Mouse (Mus musculus) forebrain, embryonic 14.5 days (tissue): ENCODE measurements at regions not wholly inside any gene's neighbourhood (a gene's known extent, or its start where the extent isn't known, plus 50 kb on each side); places are given as distances from the start of the nearest gene placed in this dataset.

ENCODE experiments used
- ATAC-seq: fragments of 200-750 bp; cut with Nextera tagmentation; 2 replicates; pipeline ENCODE4 v1.8.0; 2017; ENCODE audit warnings: mild to moderate bottlenecking, moderate library complexity
- DNase-seq: peaks from one replicate; pipeline ENCODE4 v3.0.0-alpha.2; 2015; ENCODE audit warnings: low spot score
- H3K27ac ChIP-seq: fragments of 300-500 bp; sonication (generic); 2 replicates; pipeline ENCODE4 v1.5.1; 2014; ENCODE audit warnings: low read depth, mild to moderate bottlenecking, control low read depth, low read length, moderate library complexity
- H3K27me3 ChIP-seq: fragments of 300-500 bp; sonication (generic); replicated peaks from 2 replicates; pipeline ENCODE4 v1.6.1; 2014; ENCODE audit warnings: low read length, control low read depth, mixed read lengths; ENCODE audit not compliant: control insufficient read depth, insufficient read depth
- H3K36me3 ChIP-seq: fragments of 300-500 bp; sonication (generic); 2 replicates; pipeline ENCODE4 v1.6.1; 2014; ENCODE audit warnings: low read length, control low read depth; ENCODE audit not compliant: control insufficient read depth, insufficient read depth
- H3K4me1 ChIP-seq: fragments of 300-500 bp; sonication (generic); 2 replicates; pipeline ENCODE4 v1.6.1; 2014; ENCODE audit warnings: antibody characterized with exemption, low read length, control low read depth; ENCODE audit not compliant: control insufficient read depth, insufficient read depth
- H3K4me2 ChIP-seq: fragments of 300-500 bp; sonication (generic); 2 replicates; pipeline ENCODE4 v1.6.1; 2014; ENCODE audit warnings: mild to moderate bottlenecking, control low read depth, low read length
- H3K4me3 ChIP-seq: fragments of 300-500 bp; sonication (generic); 2 replicates; pipeline ENCODE4 v1.5.1; 2014; ENCODE audit warnings: low read depth, low read length, control low read depth
- H3K9ac ChIP-seq: fragments of 300-500 bp; sonication (generic); 2 replicates; pipeline ENCODE4 v1.6.1; 2014; ENCODE audit warnings: mild to moderate bottlenecking, low read length, control low read depth, moderate library complexity
- H3K9me3 ChIP-seq: fragments of 300-500 bp; sonication (generic); replicated peaks from 2 replicates; pipeline ENCODE4 v1.6.1; 2016; ENCODE audit warnings: low read length, control low read depth, mixed read lengths; ENCODE audit not compliant: control insufficient read depth
- WGBS: fragments of 180-500 bp; shearing (Covaris S2); extraction: QIAGEN DNeasy Blood & Tissue Kit; methylation state at CpG from one replicate; pipeline ENCODE4 v1.1.7; 2014; 5-methylcytosine and 5-hydroxymethylcytosine counted together

- Histone ChIP-seq H3K27me3 (no peaks in the 10 kb centered on the region), H3K4me1 (no peaks in the 10 kb centered on the region), H3K27ac (no peak overlapping the region), H3K4me2 (no peak overlapping the region), H3K36me3 (no peaks in the 10 kb centered on the region), H3K9ac (no peak overlapping the region), H3K4me3 (no peak overlapping the region), H3K9me3 (no peaks in the 10 kb centered on the region)
- ATAC-seq (no peak), DNase-seq (no peak)
- WGBS = 84% methylated on average over 2 of the region's 2 CpGs
Measured at GRCm38 (mm10) chr8:11084051-11084533, 75.8 kb upstream of the Irs2 start.

- Histone ChIP-seq H3K27me3 (no peaks in the 10 kb centered on the region), H3K4me3 (no peak overlapping the region), H3K9me3 (no peaks in the 10 kb centered on the region), H3K9ac (no peak overlapping the region), H3K4me1 (no peaks in the 10 kb centered on the region), H3K27ac (no peak overlapping the region), H3K4me2 (no peak overlapping the region), H3K36me3 (no peaks in the 10 kb centered on the region)
- WGBS = 92% methylated on average over 2 of the region's 2 CpGs
- no peak for ATAC-seq
- no peak for DNase-seq
Measured at GRCm38 (mm10) chr8:11080813-11081212, 72.6 kb upstream of the Irs2 start.

- no peak for DNase-seq
Measured at GRCm38 (mm10) chr8:11079805-11080204, 71.5 kb upstream of the Irs2 start.

GRCm38 (mm10) chr8:11077138-11077537 lies 68.9 kb upstream of the Irs2 start:
- no peaks in the 10 kb centered on the region for H3K9me3 ChIP-seq
- no peak overlapping the region for H3K4me3 ChIP-seq
- no peak overlapping the region for H3K9ac ChIP-seq
- ATAC-seq = no peak
- no peak overlapping the region for H3K27ac ChIP-seq
- whole genome bisulfite sequencing = 60% methylated on average over 9 of the region's 9 CpGs
- no peak overlapping the region for H3K4me2 ChIP-seq
- H3K36me3 ChIP-seq = no peaks in the 10 kb centered on the region
- no peaks in the 10 kb centered on the region for H3K4me1 ChIP-seq
- peak; percentile 29 for DNase-seq
- H3K27me3 ChIP-seq = no peaks in the 10 kb centered on the region

More at GRCm38 (mm10) chr8:11079805-11080204, 71.5 kb upstream of the Irs2 start:
- Histone ChIP-seq H3K4me3 (no peak overlapping the region), H3K27ac (no peak overlapping the region), H3K9ac (no peak overlapping the region), H3K36me3 (no peaks in the 10 kb centered on the region), H3K9me3 (no peaks in the 10 kb centered on the region), H3K4me1 (no peaks in the 10 kb centered on the region), H3K4me2 (no peak overlapping the region), H3K27me3 (no peaks in the 10 kb centered on the region)
- no peak for ATAC-seq
- WGBS = 88% methylated on average over 11 of the region's 11 CpGs

GRCm38 (mm10) chr8:11071162-11071561 lies 62.9 kb upstream of the Irs2 start:
- no peaks in the 10 kb centered on the region for H3K36me3 ChIP-seq
- H3K4me2 ChIP-seq = no peak overlapping the region
- no peaks in the 10 kb centered on the region for H3K4me1 ChIP-seq
- no peak overlapping the region for H3K27ac ChIP-seq
- no peak overlapping the region for H3K4me3 ChIP-seq
- H3K9ac ChIP-seq = no peak overlapping the region
- DNase-seq (no peak), ATAC-seq (no peak)
- no peaks in the 10 kb centered on the region for H3K9me3 ChIP-seq
- H3K27me3 ChIP-seq = no peaks in the 10 kb centered on the region
- WGBS = 51% methylated on average over 2 of the region's 2 CpGs

GRCm38 (mm10) chr8:11067450-11067849 lies 59.2 kb upstream of the Irs2 start:
- no peak overlapping the region for H3K9ac ChIP-seq
- no peak overlapping the region for H3K4me2 ChIP-seq
- no peaks in the 10 kb centered on the region for H3K27me3 ChIP-seq
- no peaks in the 10 kb centered on the region for H3K9me3 ChIP-seq
- WGBS = 83% methylated on average over 7 of the region's 7 CpGs
- H3K36me3 ChIP-seq = no peaks in the 10 kb centered on the region
- no peak overlapping the region for H3K27ac ChIP-seq
- DNase-seq (no peak), ATAC-seq (no peak)
- no peaks in the 10 kb centered on the region for H3K4me1 ChIP-seq
- no peak overlapping the region for H3K4me3 ChIP-seq

- Histone ChIP-seq H3K36me3 (no peaks in the 10 kb centered on the region), H3K9ac (no peak overlapping the region), H3K4me1 (no peaks in the 10 kb centered on the region), H3K4me3 (no peak overlapping the region), H3K27me3 (no peaks in the 10 kb centered on the region), H3K27ac (no peak overlapping the region), H3K4me2 (no peak overlapping the region), H3K9me3 (no peaks in the 10 kb centered on the region)
- WGBS = 94% methylated on average over 9 of the region's 9 CpGs
- ATAC-seq = no peak
- DNase-seq = no peak
Measured at GRCm38 (mm10) chr8:11065990-11066389, 57.7 kb upstream of the Irs2 start.

- Histone ChIP-seq H3K9me3 (no peaks in the 10 kb centered on the region), H3K4me3 (no peak overlapping the region), H3K36me3 (no peaks in the 10 kb centered on the region), H3K27ac (no peak overlapping the region), H3K4me1 (no peaks in the 10 kb centered on the region), H3K9ac (no peak overlapping the region), H3K4me2 (no peak overlapping the region), H3K27me3 (no peaks in the 10 kb centered on the region)
- DNase-seq (no peak), ATAC-seq (no peak)
- WGBS = 76% methylated on average over 4 of the region's 4 CpGs
Measured at GRCm38 (mm10) chr8:11065303-11065702, 57.0 kb upstream of the Irs2 start.

- Histone ChIP-seq H3K36me3 (no peaks in the 10 kb centered on the region), H3K9ac (no peak overlapping the region), H3K4me3 (no peak overlapping the region), H3K4me1 (no peaks in the 10 kb centered on the region), H3K27ac (no peak overlapping the region), H3K4me2 (no peak overlapping the region), H3K27me3 (no peaks in the 10 kb centered on the region), H3K9me3 (no peaks in the 10 kb centered on the region)
- ATAC-seq (no peak), DNase-seq (no peak)
- 89% methylated on average over 8 of the region's 8 CpGs for WGBS
Measured at GRCm38 (mm10) chr8:11063058-11063457, 54.8 kb upstream of the Irs2 start.
